ENCODE assay signal across 17 mouse cellular contexts in genomic region chr14:99641475-99642453, GRCm38 (mm10).
DNase-seq lines count a peak whose midpoint lies in the region; ATAC-seq and TF ChIP-seq lines count a peak whose summit lies in the region.
"Had no signal": no experiment of that assay in that cellular context is flagged by ENCODE, and none has a peak within 500 bp of the region (broad histone marks: within the 10 kb centered on the region; RNA-seq: fewer than 3 reads in every experiment).

No protein-coding gene starts in this region.

- TF ChIP-seq CTCF in CH12.LX (conservative IDR thresholded peaks at IDR 0.05 in 1 of 2, IDR thresholded peaks at IDR 0.05 in 1 of 2; ENCODE audit: low read depth in 2 of 2, low read length in 2 of 2), result no peak
- TF ChIP-seq CTCF in liver, postnatal 0 days (IDR thresholded peaks at IDR 0.05; ENCODE audit: low read depth), result no peak

- H3K4me3 ChIP-seq in kidney, embryonic 16.5 days (ENCODE audit: low read length), result no peak overlapping the region
- H3K4me3 ChIP-seq in CH12.LX (replicated peaks in 1 of 3; ENCODE audit: low read depth in 2 of 3, low read length in 2 of 3, poor library complexity in 1 of 3), result no peak overlapping the region
- H3K4me3 ChIP-seq in liver, postnatal 0 days (ENCODE audit: low read depth, low read length), result no peak overlapping the region
- H3K4me3 ChIP-seq in neural tube, embryonic 15.5 days (replicated peaks), result no peak overlapping the region
- H3K4me3 ChIP-seq: heart, embryonic 15.5 days; limb, embryonic 15.5 days had no signal

- peaks cover 3% of the 10 kb centered on the region; the same call in 1 of the 2 replicates for H3K4me1 ChIP-seq in kidney, embryonic 16.5 days (ENCODE audit: insufficient read depth, low read length)
- no peaks in the 10 kb centered on the region for H3K4me1 ChIP-seq in CH12.LX (ENCODE audit: control insufficient read depth in 1 of 2, insufficient read depth in 2 of 2)
- no peaks in the 10 kb centered on the region for H3K4me1 ChIP-seq in liver, postnatal 0 days (ENCODE audit: insufficient read depth)
- H3K4me1 ChIP-seq in neural tube, embryonic 15.5 days, result no peaks in the 10 kb centered on the region
- H3K4me1 ChIP-seq: heart, embryonic 15.5 days; limb, embryonic 15.5 days had no signal

- no peak for TF ChIP-seq EP300 in CH12.LX (IDR thresholded peaks at IDR 0.05; ENCODE audit: low read length)
- TF ChIP-seq EP300 in liver, postnatal 0 days (IDR thresholded peaks at IDR 0.05; ENCODE audit: low read depth), result no peak

- H3K27ac ChIP-seq in kidney, embryonic 16.5 days (ENCODE audit: low read length), result no peak overlapping the region
- H3K27ac ChIP-seq in CH12.LX (ENCODE audit: insufficient read depth, low read depth), result no peak overlapping the region
- no peak overlapping the region for H3K27ac ChIP-seq in liver, postnatal 0 days (ENCODE audit: low read depth)
- H3K27ac ChIP-seq in neural tube, embryonic 15.5 days (replicated peaks), result no peak overlapping the region
- H3K27ac ChIP-seq: heart, embryonic 15.5 days; limb, embryonic 15.5 days had no signal

- H3K36me3 ChIP-seq in kidney, embryonic 16.5 days (ENCODE audit: insufficient read depth, low read length), result no peaks in the 10 kb centered on the region
- H3K36me3 ChIP-seq in CH12.LX (replicated peaks in 1 of 2; ENCODE audit: control insufficient read depth in 1 of 2, insufficient read depth in 1 of 2, low read length in 1 of 2), result no peaks in the 10 kb centered on the region
- H3K36me3 ChIP-seq in liver, postnatal 0 days (replicated peaks; ENCODE audit: insufficient read depth, low read length), result no peaks in the 10 kb centered on the region
- no peaks in the 10 kb centered on the region for H3K36me3 ChIP-seq in neural tube, embryonic 15.5 days
- H3K36me3 ChIP-seq: heart, embryonic 15.5 days; limb, embryonic 15.5 days had no signal

- H3K27me3 ChIP-seq in kidney, embryonic 16.5 days (ENCODE audit: insufficient read depth, low read length), result 0 out of 2 replicates have a peak, but pooled peaks cover 6% of the 10 kb centered on the region
- no peaks in the 10 kb centered on the region for H3K27me3 ChIP-seq in CH12.LX (replicated peaks)
- no peaks in the 10 kb centered on the region for H3K27me3 ChIP-seq in liver, postnatal 0 days (ENCODE audit: insufficient read depth, low read length)
- H3K27me3 ChIP-seq in neural tube, embryonic 15.5 days (replicated peaks), result no peaks in the 10 kb centered on the region
- H3K27me3 ChIP-seq: heart, embryonic 15.5 days; limb, embryonic 15.5 days had no signal

- dilution Hi-C loops in CH12.LX (cut with MboI; ENCODE audit: extremely low pct_ligation_motif_present, extremely low pct_unique_long_range_greater_than_20kb, low sequenced_read_pairs), result no loop called here

- H3K9ac ChIP-seq in kidney, embryonic 16.5 days (replicated peaks; ENCODE audit: low read length), result no peak overlapping the region
- no peak overlapping the region for H3K9ac ChIP-seq in CH12.LX (ENCODE audit: insufficient read depth, low read depth)
- H3K9ac ChIP-seq in liver, postnatal 0 days (replicated peaks), result no peak overlapping the region
- H3K9ac ChIP-seq in neural tube, embryonic 15.5 days (replicated peaks), result no peak overlapping the region
- H3K9ac ChIP-seq: heart, embryonic 15.5 days; limb, embryonic 15.5 days had no signal

- no peaks in the 10 kb centered on the region for H3K9me3 ChIP-seq in kidney, embryonic 16.5 days (ENCODE audit: low read length)
- no peaks in the 10 kb centered on the region for H3K9me3 ChIP-seq in CH12.LX (replicated peaks; ENCODE audit: low read length)
- H3K9me3 ChIP-seq in liver, postnatal 0 days (ENCODE audit: low read length), result no peaks in the 10 kb centered on the region
- no peaks in the 10 kb centered on the region for H3K9me3 ChIP-seq in neural tube, embryonic 15.5 days (replicated peaks)
- H3K9me3 ChIP-seq: heart, embryonic 15.5 days; limb, embryonic 15.5 days had no signal

- in situ Hi-C loops in CH12.LX (cut with MboI; ENCODE audit: low pct_ligation_motif_present, low pct_unique_long_range_greater_than_20kb, low sequenced_read_pairs), result loop anchor here (25.0 kb wide), 1 partner anchor 504 kb away; no protein-coding TSS in a partner anchor

- TF ChIP-seq POLR2A in CH12.LX (IDR thresholded peaks at IDR 0.05; ENCODE audit: low read depth, low read length), result no peak

- no peak for TF ChIP-seq RAD21 in CH12.LX (IDR thresholded peaks at IDR 0.05; ENCODE audit: low read depth, low read length)

- H3K79me2 ChIP-seq in CH12.LX (replicated peaks; ENCODE audit: control insufficient read depth, extremely low read depth, insufficient read depth, poor library complexity, severe bottlenecking), result no peaks in the 10 kb centered on the region

- no peak for DNase-seq in kidney, adult 18-20 months
- DNase-seq in CH12.LX (ENCODE audit: extremely low read depth), result no peak
- peak; percentile 76 for DNase-seq in Muller cell, postnatal 12 days (ENCODE audit: inconsistent ontology term)
- peak; percentile 11 to 43 for DNase-seq in layer of hippocampus, postnatal 10 days (ENCODE audit: low spot score in 2 of 2)
- DNase-seq in liver, postnatal 0 days, result no peak
- DNase-seq: adrenal gland, postnatal 14 days; cerebellum, adult 9-11 months; heart, adult 18-20 months; kidney, postnatal 36 days; lung, adult 18-20 months; lung, postnatal 36 days; midbrain, embryonic 14.5 days had no signal

- WGBS in kidney, embryonic 16.5 days, result 37% methylated on average over 15 of the region's 15 CpGs
- WGBS in liver, postnatal 0 days (ENCODE audit: insufficient replicate concordance), result 76% methylated on average over 15 of the region's 15 CpGs
- 74% methylated on average over 15 of the region's 15 CpGs for WGBS in neural tube, embryonic 15.5 days

- peak; percentile 88 for ATAC-seq in kidney, embryonic 16.5 days (ENCODE audit: low FRiP score, low TSS enrichment)
- ATAC-seq in liver, postnatal 0 days, result no peak
- ATAC-seq in neural tube, embryonic 15.5 days (ENCODE audit: low FRiP score), result no peak
- ATAC-seq: CD4-positive, CD25-positive, alpha-beta regulatory T cell, adult 4 months had no signal

- no peak overlapping the region for H3K4me2 ChIP-seq in kidney, embryonic 16.5 days (replicated peaks; ENCODE audit: low read depth, low read length)
- no peak overlapping the region for H3K4me2 ChIP-seq in CH12.LX (ENCODE audit: insufficient read depth, low read depth, poor library complexity, severe bottlenecking)
- H3K4me2 ChIP-seq in liver, postnatal 0 days (ENCODE audit: low read depth, low read length), result no peak overlapping the region
- no peak overlapping the region for H3K4me2 ChIP-seq in neural tube, embryonic 15.5 days
- H3K4me2 ChIP-seq: heart, embryonic 15.5 days; limb, embryonic 15.5 days had no signal

TF ChIP-seq in CH12.LX, 34 proteins besides CTCF, POLR2A, EP300 and RAD21:
- TF ChIP-seq BHLHE40 (IDR thresholded peaks at IDR 0.05; ENCODE audit: low read depth, low read length) (peak; percentile 36), TCF12 (IDR thresholded peaks at IDR 0.05; ENCODE audit: low read depth, low read length) (no peak)

Comparison
In these comparisons a context has a peak if more than half of its experiments do, and no peak if none do; other contexts are left out.
1. DNase-seq: peak in Muller cell, postnatal 12 days (single experiment) and layer of hippocampus, postnatal 10 days (2 of 2); none in kidney, adult 18-20 months (single experiment), CH12.LX (single experiment) and liver, postnatal 0 days (single experiment).